Mouse (Mus musculus) c-Kit-negative CD71-positive TER-119-positive erythroid progenitor cells, embryonic 14.5 days (primary cell): ENCODE data around the gene Mov10l1.

ENCODE experiments used
- DNase-seq: peaks from one replicate; pipeline ENCODE4 v3.0.0-alpha.2; 2013; ENCODE audit warnings: low read depth, low spot score

The Mov10l1 gene

DNA sequence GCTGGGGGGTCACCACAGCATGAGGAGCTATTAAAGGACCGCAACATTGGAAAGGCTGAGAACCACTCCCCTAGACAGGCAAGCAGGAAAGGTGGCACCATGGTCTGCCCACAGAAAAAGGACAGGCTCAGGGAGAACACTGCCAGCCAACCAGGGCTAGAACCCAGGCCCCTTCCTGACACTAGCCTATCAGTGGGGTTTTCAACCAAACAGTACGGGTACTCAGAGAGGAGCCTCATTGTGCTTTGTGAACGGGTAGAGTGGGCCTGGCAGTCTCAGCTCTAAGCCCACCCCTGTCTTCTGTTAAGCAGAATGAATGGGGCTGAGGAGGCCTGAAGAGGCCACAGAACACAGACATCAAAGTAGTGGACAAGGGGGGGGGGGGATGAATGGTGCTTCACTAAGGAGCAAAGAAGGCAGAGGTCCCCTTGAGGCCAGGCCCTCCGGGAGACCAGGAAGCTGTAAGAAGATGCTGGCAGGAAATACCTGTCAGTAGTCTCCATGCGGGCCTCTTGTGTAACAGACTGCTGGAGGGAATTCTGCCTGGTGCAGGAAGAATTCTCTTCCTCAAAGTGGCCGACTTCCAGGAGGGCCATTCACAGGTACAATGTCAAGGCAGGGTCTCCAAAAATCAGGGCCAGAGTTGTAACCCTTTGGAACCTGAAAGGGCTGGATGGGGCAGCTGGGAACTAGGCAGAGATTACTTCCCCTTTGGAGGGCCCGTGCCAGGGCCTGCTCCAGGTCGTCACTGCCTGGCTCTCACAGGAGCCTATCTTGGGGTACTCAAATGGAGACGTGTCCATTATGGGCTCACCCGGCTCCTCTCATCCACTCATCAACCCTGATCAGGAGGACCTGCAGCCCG, 92.1 kb downstream of the Mov10l1 start, which contains the start of gene Trabd:
Gene Trabd (plus strand): TSS at position 512 of the 865 bp plus-strand sequence.
- DNase-seq = no peak

DNA sequence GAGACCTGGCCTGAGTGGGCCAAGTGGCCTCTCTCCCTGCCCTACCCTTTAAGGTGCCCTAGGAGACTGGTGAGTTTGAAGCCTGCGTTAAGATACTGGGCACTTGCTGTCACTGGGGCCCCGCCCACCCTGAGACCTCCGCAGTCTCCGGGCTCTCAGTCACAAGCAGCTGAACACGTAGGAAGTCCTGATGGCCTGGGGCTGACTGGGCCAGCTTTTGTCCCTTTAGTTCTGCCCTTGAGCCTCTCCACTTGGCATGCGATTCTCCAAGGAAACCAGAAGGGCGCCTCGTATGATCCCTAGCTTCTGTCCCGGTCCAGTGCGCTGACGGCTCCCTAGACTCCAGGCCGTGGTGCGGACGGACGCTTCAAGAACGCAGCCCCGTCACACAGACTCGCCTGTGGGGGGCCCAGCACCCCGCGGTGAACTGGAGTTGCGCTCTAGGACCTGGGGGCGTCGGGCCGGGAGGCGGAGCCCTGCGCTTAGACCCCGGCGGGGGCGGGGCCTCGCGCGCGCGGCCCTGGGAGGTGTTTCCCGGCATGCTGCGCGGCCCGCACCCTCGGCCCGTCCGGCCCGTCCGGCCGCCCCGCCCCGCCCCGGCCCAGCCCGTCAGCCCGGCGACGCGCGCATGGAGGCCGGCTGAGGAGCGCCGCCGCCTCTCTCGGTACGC, 92.9 kb downstream of the Mov10l1 start:
- peak; percentile 64 for DNase-seq

DNA sequence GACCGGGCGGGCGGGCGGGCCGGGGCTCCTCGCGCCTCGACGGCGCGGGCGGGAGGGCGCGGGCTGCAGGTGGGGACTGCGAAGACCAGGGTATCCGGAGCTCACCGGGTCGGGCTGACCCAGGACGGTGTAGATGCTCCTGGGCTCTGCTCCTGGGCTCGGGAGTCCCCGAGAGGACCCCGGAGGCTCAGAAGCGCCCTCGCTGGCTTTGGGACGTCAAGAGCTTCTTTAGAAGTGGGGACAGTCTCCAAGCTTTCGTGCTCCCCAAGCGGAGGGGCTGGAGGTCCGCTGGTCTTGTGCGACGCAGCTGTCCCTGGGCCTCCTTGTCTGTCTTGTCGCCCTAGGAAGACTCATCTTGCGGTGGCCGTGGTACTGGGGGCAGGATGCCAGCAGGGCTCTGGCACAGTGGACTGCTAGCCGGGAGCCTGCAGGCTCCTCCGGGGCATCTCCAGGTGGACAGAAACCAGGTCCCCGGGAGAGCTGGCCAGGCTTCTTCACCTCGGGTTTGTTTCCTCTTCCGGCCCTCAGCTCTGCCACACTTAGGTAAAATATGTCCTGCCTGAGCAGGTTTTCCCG, 93.5 kb downstream of the Mov10l1 start:
- DNase-seq = no peak

DNA sequence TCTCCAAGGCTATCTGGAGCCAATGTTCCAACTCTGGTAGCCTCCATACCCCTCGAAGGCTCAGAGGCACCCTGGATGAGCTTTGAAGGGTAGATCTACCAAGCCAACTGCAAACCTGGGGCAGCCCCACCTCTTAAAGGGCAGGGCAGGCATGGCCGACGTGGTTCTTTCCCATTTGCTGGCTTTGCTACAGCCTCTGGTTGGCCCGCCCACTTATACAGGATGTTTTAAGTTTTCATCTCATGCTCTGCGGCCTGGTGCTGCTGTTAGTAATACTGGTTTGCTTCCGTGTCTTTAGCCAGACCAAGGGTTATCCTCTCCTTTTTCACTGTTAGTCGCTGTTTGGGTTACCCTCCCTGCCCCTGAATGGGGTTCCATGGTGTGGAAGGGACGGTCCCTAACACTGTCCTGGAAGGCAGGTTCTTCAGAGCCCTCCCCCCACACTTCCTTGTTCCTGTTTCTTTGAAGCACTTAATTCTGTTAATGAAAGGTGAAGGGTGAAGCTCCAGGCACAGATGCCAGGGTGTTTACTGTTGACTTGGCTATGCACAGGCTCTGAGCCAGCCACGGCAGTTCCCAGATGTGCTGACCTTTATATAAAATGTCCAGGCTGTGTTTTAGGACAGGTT, 95.6 kb downstream of the Mov10l1 start:
- DNase-seq = no peak

DNA sequence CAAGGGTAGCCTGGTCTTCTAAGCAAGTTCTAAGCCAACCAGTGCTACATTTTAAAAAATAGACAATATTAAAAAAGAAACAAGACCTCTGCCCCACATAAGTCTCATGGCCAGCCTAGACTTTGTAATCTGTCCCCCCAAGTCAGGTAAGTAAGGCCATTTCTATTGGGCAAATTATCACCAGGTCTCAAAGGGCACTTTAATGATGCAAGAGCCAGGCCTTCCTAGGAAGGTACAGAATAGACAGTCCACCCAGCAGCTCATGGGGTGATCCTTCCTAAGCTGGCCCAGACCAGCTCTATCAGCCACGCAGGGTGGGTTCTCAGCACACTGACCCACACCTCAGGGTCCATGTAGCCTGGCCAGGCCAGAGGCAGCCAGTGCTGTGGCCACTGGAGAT, 101.2 kb downstream of the Mov10l1 start:
- no peak for DNase-seq

DNA sequence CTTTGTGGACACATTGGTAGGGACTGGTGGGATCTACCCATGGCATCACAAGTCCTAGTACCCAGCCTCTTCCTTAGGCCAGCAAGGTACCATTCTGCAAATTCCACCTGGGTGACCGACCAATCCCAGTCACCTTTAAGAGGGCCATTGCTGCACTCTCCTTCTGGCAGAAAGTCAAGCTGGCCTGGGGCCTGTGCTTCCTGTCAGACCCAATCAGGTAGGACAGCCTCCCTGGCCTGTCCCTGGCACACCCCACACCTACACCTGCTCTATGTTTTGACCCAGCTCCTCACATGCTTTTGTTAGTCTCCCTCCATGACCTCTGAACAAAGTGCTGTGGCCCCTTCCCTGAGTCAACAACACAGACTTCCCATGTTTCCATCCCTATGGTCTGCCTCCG, 102.1 kb downstream of the Mov10l1 start:
- no peak for DNase-seq

DNA sequence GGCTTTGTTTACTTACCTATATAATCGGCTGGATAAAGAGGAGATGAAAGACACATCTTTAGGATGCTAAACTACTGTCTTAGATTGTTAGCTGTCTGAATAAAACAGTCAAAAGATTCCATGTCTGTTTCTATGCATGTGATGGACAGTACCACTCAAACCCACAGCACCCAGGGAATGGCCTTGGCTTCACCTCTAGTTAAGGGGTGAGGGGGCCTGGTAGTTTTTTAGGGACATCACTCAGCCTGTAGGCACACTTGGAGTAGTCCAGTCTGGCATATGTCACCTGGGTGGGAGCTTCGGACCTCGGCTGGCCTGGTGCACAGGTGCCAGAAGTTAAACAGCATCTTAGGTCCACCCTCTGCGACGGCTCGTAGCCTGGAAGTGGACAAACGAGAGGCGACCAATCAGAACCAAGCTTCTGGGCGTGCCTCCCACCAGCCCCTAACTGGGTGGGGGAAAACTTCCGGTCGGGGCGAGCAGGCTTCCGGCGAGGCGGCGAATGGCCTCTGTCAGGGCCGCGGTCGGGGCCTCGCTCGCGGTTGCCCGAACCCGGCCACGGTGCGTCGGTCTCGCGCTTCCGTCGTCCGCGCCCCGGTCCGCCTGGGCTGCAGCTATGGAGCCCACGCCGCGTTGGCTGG, 106.0 kb downstream of the Mov10l1 start, which contains the start of gene Selenoo:
Gene Selenoo (plus strand): TSS at position 478 of the 641 bp plus-strand sequence.
- DNase-seq = peak; percentile 78

DNA sequence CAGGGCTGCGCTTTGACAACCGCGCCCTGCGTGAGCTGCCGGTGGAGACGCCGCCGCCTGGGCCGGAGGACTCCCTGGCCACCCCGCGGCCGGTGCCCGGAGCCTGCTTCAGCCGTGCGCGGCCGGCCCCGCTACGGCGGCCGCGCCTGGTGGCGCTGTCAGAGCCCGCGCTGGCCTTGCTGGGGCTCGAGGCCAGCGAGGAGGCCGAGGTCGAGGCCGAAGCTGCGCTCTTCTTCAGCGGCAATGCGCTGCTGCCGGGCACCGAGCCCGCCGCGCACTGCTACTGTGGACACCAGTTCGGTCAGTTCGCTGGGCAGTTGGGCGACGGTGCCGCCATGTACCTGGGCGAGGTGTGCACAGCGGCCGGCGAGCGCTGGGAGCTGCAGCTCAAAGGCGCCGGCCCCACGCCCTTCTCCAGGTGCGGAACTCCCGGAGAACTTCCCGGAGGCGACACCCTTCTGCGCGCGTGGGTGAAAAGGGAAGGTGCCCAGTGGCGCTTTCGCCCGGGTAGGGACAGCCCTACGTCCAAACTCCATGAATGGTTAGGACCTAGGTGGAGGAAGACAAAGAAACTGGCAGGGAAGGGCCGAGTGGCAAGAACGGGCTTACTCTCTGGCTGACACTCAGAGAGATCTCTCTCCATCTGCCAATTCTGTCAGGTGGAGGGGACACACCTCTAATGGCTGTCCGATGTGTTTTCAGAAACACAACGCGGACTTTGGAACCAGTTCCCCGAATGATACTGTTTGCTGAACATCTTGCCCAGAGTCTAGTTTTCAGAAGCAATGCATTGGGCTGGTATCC, 106.7 kb downstream of the Mov10l1 start:
- no peak for DNase-seq

DNA sequence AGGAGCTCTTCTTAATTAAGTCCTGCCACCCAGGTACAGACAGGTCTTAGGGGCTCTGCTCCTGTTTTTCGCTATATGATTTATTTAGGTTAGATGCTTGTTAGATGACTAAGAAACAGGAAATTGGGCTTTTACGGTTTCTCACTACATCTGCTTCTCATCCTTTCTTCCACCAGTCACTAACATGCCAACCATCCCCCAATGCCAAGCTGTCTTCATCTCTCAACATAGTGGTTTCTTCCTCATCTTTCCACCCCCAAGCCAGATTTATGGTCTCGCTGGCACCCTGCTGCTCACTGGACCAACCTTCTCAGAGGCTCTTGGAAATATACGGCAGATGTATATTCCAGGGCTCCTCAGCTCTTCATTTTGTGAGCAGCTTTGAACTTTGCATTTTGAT, 108.0 kb downstream of the Mov10l1 start:
- DNase-seq = no peak

DNA sequence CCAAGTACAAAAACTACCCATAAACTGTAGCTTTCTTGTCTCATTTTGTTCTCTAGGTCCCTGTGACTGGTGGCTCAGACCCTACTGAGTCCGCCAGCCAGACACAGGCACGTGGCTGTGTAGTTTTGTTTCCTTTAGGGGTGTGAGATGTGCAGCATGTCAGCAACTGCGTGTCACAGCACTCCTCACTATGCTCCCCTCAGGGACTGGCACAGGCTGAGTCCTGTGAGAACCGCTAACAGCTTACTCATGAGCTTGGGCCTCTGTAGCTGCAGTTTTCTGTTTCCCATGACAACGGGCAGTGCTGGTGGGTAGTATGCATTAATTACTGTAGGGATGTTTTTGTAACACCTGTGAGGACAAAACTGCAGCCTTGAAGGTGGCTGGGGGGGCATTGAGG, 109.5 kb downstream of the Mov10l1 start:
- DNase-seq = no peak

DNA sequence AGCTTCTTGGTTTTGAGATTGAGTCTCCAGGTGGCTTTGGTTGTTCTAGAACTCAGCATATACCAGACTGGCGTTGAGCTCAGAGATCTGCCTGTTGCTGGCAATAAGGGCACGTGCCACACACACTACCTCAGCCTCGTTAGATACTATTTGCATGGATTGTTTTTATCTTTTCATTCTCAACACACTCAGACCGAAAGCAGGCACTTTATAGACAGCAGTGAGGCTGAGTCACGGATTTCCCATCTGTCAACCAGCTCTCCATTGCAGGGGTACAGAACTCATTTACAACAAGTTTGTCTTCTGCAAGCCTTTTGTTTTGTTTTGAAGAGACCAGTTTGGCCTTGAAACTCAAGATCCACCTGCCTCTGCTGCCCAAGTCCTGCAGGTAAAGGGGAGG, 114.7 kb downstream of the Mov10l1 start:
- DNase-seq = no peak

DNA sequence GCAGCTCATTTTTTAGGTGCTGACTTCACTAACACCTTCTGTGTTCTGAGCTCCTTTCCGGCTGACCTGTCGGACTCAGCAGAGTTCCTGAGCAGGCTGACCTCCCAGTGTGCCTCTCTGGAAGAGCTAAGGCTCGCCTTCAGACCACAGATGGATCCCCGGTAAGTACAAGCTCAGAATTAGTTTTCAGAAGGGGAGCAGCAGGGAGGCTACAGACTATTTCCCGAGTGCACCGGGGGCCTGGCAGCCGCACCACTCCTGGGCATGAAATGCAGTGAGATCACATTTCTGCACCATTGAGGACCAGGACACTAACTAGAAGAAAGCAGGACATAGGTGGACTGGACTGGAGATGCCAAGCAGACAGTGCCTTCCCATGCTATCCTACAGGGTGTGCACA, 115.9 kb downstream of the Mov10l1 start:
- no peak for DNase-seq

DNA sequence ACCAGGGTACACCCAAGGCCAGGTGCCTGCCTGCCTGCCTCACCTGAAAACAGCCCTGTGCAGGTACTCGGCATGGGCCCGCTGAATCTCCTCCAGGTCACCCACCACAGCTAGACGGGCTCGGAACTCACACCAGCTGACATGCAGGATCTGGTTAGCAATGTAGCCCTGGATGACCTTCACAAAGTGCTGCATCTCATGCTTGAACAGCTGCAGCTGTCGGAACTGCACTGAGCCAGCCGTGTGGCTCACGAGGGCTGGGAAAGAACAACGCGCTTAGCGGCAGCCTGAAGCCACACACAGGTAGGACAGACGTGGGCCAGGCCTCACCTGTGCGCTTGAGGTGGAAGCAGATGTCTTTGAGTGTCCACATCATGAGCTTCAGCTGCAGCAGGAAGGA, 118.1 kb downstream of the Mov10l1 start:
- no peak for DNase-seq

DNA sequence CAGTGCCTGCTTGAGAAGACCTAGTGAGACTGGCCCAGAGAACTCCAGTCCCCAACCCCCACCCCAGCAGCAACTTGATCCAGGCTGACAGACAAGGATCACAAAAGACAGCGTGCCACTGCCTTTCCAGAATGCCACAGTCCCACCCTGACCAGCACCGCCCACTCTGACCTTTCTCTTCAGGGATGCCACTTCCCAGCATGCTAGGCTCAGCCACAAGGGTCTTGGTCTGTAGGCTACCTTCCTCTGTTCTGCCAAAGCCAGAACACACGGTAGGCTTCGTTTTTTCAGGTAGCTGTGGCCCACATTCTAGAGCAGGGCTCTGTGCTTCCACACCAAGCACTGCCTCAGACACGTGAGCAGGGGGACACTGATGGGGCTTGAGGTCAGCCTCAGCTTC, 119.9 kb downstream of the Mov10l1 start:
- no peak for DNase-seq

DNA sequence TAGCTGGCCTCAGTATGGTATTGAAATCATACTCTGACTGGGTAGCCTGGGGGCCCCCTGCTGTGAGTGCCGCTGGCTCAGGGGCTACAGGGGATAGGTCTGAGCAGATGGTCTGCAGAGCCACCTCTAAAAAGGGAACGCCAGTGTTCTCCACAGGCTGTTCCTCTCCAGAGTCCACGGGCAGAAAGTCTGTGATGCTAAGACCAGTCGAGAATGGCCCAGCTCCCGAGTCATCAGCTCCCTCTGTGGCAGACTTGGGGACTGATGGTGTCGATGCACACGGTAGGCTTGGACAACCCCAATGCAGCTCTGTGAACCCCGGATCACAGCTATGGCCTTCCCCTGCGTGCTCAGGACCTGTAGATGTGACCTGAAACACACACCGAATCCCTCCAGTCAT, 121.2 kb downstream of the Mov10l1 start:
- no peak for DNase-seq

DNA sequence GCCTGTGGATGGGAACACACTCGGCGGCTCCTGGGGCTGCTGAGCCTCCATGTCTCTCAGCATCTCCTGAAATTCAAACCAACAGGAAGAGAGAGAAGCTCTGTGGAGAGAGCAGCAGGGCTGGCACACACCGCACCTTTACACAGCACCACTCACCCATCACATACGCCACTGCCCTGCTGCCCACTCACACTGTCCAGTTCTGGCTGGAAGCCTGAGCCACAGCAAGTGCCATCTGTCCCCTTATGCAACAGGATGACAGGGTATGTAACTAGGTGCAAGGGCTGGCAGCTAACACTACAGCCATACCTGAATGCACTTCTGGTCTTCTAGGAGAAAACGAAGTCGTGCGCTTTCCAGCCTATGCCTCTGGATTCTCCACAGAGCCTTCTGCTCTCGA, 121.7 kb downstream of the Mov10l1 start:
- no peak for DNase-seq
